Mouse (Mus musculus) cerebellum, adult 9-10 months (tissue): ENCODE measurements at regions not wholly inside any gene's neighbourhood (a gene's known extent, or its start where the extent isn't known, plus 50 kb on each side); places are given as distances from the start of the nearest gene placed in this dataset.

Source experiments
- DNase-seq: peaks from one replicate; pipeline ENCODE4 v3.0.0; 2022

GRCm38 (mm10) chr14:39532689-39533088, 59.8 kb upstream of the Nrg3 start:
- DNase-seq, result peak; percentile 3
